Mouse (Mus musculus): ENCODE data around the gene Asz1.

- no peak for TF ChIP-seq POLR2A (IDR thresholded peaks at IDR 0.05; ENCODE audit: control insufficient read depth, extremely low read depth, insufficient read depth, low read length, poor library complexity)
- no peak for TF ChIP-seq CTCF (IDR thresholded peaks at IDR 0.05; ENCODE audit: borderline replicate concordance, control insufficient read depth, extremely low read depth, insufficient read depth, low read length, poor library complexity)
These were observed 26.4 kb upstream of the Asz1 start for GRCm38 (mm10) chr6:18135246-18135645.

Data from thymus, adult 2 months (tissue).